Mouse (Mus musculus): ENCODE measurements around the gene Flt4.

The Flt4 gene

DNA sequence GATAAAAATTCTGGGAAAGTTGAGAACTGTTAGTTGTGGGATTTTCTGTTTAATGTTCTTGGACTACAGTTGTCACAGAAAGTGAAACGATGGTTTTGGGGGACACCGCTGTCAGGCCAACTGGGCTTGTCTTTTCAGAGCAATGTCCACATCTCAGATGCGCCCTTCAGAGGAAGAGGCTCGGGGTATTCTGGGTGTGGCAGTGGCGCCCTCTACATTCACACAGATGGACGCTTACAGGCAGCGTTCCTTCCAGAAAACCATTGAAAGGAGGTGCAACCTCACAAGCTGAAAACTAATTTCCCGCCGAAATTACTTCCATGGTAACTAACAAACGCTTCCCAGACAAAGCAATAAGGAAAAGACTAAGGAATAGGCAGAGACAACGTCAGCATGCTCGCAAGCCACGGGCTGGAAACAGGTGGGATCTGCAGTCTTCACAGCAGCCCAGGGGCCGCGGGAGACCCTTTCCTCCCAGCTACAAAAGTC is 53.3 kb downstream of the Flt4 start:
- CTCF ChIA-PET, result interaction anchor here (0.6 to 3.6 kb wide), 6 partner anchors 10 to 47 kb away, joined by 3 to 14 read pairs (median 8); no protein-coding TSS in a partner anchor
- POLR2A ChIA-PET, result interaction anchor here in 2 of 4 experiments (0.8 to 2.4 kb wide), 9 partner anchors 10 to 51 kb away, joined by 3 to 12 read pairs (median 4); no protein-coding TSS in a partner anchor

DNA sequence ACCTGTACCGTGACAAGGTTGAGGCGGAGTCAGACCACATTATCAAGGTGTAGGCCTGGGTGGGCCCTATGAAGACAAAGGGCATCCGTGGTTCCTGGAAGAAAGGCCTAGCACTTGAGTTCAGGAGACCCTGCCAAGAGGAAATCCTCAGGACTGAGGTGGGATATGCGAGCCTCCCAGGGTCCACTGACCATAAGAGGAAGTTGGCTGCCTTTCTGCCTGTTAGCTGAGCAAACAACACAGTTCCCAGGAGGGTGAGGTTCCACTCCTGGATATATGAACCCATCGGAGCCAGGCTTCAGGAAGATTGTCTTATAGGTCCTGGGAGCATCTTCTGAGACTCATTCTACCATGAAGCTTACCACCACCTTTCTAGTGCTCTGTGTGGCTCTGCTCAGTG is 54.2 kb downstream of the Flt4 start, which contains the start of gene Scgb3a1:
Gene Scgb3a1, plus strand, starts transcription at position 301 of the 400 bp plus-strand sequence.
- ChIA-PET POLR2A (interaction anchor here in 2 of 4 experiments (0.8 to 2.4 kb wide), 8 partner anchors 11 to 50 kb away, joined by 3 to 12 read pairs (median 4); no protein-coding TSS in a partner anchor), CTCF (interaction anchor here in 3 of 4 experiments (0.9 to 3.6 kb wide), 4 partner anchors 11 to 27 kb away, joined by 5 to 14 read pairs (median 12); no protein-coding TSS in a partner anchor)

DNA sequence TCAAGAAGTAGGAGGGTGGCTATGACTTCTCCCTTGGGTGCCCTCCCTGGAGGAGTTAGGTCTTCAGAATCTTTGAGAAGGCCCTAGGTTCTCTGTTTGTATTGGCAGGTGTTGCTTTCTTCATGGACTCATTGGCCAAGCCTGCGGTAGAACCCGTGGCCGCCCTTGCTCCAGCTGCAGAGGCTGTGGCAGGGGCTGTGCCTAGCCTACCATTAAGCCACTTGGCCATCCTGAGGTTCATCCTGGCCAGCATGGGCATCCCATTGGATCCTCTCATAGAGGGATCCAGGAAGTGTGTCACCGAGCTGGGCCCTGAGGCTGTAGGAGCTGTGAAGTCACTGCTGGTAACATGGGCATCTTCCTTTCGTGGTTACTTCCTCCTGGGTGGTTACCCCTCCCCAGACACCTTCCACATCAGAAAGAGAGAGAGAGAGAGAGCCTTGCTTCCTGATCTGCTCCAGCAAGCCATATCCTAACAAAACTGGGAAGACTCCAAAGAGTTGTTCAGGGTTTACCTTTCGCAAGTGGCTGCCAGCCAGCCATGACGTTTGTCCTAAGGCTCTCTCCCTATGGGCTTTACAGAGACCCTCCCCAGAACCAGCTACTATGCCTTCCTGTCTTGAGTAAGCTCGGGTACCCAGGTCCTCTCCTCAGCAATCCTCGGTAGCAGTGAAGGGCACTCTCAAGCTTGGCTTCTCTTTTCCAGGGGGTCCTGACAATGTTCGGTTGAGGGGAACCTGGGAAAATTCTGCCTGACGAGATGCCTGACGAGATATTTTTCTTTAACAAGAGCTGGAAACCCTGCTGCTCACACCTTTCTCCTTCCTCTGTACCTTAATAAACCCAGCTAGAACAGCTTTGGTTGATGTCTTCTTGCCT is 55.4 kb downstream of the Flt4 start:
- POLR2A ChIA-PET, result interaction anchor here in 3 of 4 experiments (0.6 to 4.7 kb wide), 10 partner anchors 8 to 153 kb away, joined by 3 to 31 read pairs (median 5); no protein-coding TSS in a partner anchor
- CTCF ChIA-PET, result interaction anchor here (0.5 to 3.6 kb wide), 9 partner anchors 12 to 322 kb away, joined by 3 to 21 read pairs (median 8); no protein-coding TSS in a partner anchor

DNA sequence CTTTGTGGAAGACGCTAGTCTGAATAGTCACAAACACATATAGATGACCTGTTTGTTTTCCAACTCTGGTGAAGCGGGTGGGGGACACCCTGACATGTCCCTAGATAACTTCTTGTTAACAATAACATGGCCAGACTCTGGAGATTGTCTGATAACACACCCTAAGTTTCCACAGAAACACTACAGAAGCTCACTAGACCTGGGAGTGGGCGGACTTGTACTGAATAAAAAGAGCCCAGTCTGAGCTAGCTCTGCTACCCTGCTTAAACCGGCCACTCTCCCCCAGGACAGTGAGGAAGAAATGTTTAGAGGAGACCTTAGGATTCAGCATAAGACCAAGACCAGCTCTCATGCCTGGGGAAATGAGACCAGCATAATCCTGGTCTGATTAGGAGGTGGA is 56.4 kb downstream of the Flt4 start:
- POLR2A ChIA-PET, result interaction anchor here in 3 of 4 experiments (0.7 to 4.7 kb wide), 13 partner anchors 9 to 152 kb away, joined by 3 to 31 read pairs (median 3); no protein-coding TSS in a partner anchor

DNA sequence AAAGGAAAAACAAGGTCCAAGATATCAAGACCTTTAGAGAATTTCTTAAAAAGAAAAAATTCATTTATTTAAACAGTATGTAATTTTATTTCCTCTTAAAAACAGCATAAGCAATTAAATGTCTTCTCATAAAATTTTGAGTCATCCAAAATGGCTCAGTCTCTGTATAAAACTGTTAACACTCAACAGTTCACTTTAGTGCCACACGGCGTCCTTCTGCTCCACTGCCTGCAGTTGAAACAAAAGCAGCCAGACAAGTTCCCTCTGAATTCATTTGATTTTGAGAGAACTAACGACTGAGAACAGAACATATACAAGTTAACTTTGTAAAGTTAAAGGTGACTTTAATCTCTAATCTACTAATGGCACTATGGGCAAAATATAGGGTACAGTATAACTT is 64.4 kb downstream of the Flt4 start:
- CTCF ChIA-PET, result interaction anchor here in 1 of 4 experiments (1.3 kb wide), 1 partner anchor 37 kb away, joined by 3 read pairs; no protein-coding TSS in a partner anchor
- POLR2A ChIA-PET, result no interaction called here

More for the DNA sequence above, 56.4 kb downstream of the Flt4 start:
- CTCF ChIA-PET, result interaction anchor here (0.9 to 3.6 kb wide), 8 partner anchors 13 to 321 kb away, joined by 3 to 21 read pairs (median 6); no protein-coding TSS in a partner anchor

DNA sequence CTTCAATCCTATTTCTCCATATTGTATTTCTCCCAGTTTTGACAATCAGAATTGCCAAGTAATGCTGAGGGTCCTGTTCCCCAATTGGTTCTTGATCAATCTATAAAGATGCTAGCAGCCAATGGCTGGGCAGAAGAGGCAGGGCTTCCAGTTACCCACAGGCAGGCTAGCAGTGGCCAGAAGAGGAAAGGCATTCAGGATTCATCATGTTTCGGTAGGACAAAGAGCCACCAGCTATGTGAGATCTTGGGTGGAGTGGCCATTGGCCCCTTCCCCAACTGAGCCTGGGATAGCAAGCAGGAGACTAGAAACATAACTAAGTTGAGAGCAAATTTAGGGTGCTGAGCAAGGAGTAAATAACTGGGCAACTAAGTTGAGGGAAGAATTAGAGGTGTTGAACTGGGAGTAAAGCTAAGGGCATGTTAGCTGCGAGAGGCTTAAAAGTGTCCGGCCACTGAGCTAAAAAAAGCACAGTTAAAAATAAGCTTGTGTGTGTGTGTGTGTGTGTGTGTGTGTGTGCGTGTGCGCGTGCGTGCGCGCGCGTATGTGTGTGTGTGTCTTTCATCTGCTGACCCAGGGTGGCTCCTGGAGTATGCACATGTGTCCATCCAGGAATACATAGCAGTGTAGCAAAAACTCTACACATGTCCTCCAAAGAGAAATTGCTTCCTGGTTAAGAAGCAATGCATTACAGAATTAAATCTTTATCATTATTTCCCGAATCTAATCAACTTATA is 75.3 kb downstream of the Flt4 start:
- ChIA-PET POLR2A (interaction anchor here in 1 of 4 experiments (0.9 to 2.7 kb wide), 7 partner anchors 10 to 38 kb away, joined by 3 to 12 read pairs (median 3); no protein-coding TSS in a partner anchor), CTCF (interaction anchor here in 3 of 4 experiments (0.6 to 1.0 kb wide), 3 partner anchors 13 to 32 kb away, joined by 3 to 4 read pairs (median 4); no protein-coding TSS in a partner anchor)

DNA sequence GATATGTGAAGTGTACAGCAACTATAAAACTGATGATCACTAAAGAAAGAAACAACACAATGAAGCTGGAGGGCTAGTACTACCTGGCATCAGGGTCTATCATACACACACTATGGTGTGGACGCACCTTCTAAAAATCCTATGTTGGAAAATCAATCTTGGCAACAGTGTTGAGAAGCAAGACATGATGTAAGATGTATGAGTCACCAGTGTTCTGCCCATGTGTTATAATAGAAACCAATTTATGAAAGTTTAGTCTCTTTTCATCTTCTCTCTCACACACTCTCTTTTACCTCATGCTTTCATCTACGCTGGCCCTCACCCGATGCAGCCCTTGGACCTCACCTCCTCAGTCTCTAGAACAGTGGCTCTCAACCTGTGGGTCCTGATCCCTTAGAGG is 86.0 kb downstream of the Flt4 start:
- ChIA-PET POLR2A (interaction anchor here in 2 of 4 experiments (0.6 to 3.3 kb wide), 9 partner anchors 10 to 683 kb away, joined by 3 to 22 read pairs (median 5); partner anchors contain the start of gene Cnot6 (in 1 of the 2)), CTCF (interaction anchor here in 1 of 4 experiments (1.5 kb wide), 1 partner anchor 59 kb away, joined by 4 read pairs; no protein-coding TSS in a partner anchor)

DNA sequence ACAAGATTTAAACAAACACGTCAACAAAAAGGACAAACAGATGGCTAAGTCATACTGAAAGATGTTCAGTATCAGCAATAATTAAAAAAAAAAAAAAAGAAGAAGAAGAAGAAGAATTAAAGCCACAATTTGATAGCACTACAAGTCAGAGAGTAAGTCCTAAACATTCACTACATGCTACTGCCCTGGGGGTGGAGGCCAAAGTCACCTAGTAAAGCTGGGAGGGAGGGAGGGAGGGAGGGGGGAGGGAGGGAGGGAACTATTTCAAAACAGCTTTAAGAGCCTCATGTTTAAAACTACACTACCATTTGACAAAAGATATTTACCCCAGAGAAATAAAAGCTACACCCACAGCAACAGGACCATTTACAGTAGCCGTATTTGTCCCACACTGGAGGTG is 86.6 kb downstream of the Flt4 start:
- POLR2A ChIA-PET, result interaction anchor here in 3 of 4 experiments (0.6 to 3.3 kb wide), 10 partner anchors 9 to 682 kb away, joined by 3 to 22 read pairs (median 4); partner anchors contain the start of gene Cnot6 (in 1 of the 3)
- CTCF ChIA-PET, result interaction anchor here in 2 of 4 experiments (0.7 to 1.5 kb wide), 2 partner anchors 31 to 59 kb away, joined by 4 read pairs; no protein-coding TSS in a partner anchor

DNA sequence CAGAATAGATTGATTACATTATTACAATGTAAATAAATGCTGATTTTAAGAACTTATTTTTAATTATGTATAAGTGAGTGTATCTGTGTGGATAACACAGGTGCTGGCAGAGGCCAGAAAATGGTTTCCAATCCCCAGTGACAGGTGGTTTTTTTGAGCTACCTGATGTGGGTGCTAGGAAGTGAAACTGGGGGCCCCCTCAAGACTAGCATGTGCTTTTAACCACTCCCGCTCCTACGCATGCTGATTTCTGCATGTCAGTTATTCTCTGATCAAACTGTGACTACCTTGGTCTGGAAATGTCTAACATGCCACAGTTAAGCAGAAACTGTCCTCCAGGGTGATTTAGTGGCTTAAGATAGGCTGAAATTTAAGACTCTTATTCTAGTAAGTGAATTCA is 87.4 kb downstream of the Flt4 start:
- POLR2A ChIA-PET, result interaction anchor here in 1 of 4 experiments (1.0 to 3.3 kb wide), 3 partner anchors 8 to 681 kb away, joined by 3 to 22 read pairs (median 5); no protein-coding TSS in a partner anchor
- CTCF ChIA-PET, result no interaction called here

DNA sequence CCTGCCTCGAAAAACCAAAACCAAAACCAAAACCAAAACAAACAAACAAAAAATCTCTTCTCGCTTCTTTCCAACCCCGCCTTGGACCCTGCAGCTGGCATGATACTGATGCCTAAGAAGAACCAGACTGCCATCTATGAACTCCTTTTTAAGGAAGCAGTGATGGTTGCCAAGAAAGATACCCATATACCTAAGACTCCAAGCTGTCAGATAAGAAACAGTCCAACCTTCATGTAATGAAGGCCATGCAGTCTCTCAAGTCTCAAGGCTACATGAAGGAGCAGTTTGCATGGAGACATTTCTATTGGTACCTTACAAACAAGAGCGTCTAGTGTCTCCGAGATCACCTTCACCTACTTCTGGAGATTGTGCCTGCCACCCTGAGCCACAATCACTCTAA is 88.7 kb downstream of the Flt4 start:
- ChIA-PET POLR2A (interaction anchor here in 1 of 4 experiments (2.8 kb wide), 1 partner anchor 12 kb away, joined by 9 read pairs; no protein-coding TSS in a partner anchor), CTCF (no interaction called here)

DNA sequence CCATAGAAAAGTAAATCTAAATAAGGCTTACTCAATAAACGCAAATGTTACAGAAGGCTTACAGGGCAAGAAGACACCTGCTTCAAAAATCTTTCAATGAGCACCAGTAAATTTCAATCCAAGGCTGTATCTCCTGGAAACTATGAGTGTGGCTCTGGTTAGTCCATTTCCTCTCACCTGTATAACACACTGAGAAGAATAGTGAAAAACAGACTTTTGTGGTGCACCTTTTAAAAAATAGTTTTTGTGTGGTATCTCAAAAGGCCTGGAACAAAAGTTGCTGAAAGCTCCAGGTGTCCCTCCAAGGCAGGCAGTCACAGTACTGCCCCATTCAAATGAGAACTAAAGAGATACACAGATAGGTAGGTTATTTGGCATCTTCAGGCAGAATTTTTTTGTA is 90.0 kb downstream of the Flt4 start:
- POLR2A ChIA-PET, result interaction anchor here in 1 of 4 experiments (1.3 to 2.8 kb wide), 4 partner anchors 10 to 33 kb away, joined by 3 to 9 read pairs (median 4); no protein-coding TSS in a partner anchor
- CTCF ChIA-PET, result interaction anchor here in 1 of 4 experiments (0.6 kb wide), 1 partner anchor 24 kb away, joined by 5 read pairs; no protein-coding TSS in a partner anchor

DNA sequence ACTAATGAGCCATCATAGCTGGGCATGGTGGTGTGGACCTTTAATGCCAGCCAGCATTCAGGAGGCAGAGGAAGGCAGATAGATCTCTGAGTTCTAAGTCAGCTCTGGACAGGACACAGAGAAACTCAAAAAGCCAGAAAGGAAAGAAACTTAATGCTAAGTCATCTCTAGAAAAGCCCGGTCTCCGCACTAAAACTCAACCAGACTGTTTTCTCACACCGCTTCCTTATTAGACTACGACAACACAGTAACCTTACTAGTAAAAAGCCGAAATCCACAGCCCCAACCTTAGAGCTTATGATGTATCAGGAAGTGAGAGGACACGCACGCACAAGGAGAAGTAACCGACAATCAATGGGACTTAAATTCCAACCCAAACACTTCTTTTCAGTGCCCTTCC is 93.0 kb downstream of the Flt4 start:
- ChIA-PET POLR2A (interaction anchor here in 2 of 4 experiments (0.7 to 5.6 kb wide), 7 partner anchors 8 to 407 kb away, joined by 3 to 41 read pairs (median 3); partner anchors contain the start of gene Cnot6 (in 2 of the 2)), CTCF (interaction anchor here in 2 of 4 experiments (0.6 to 1.3 kb wide), 2 partner anchors 70 to 144 kb away, joined by 3 read pairs; no protein-coding TSS in a partner anchor)
